Mouse (Mus musculus): ENCODE data around the gene Gm13030.

- TF ChIP-seq MYOG (IDR thresholded peaks at IDR 0.05; ENCODE audit: control insufficient read depth in 1 of 3, insufficient read depth in 1 of 3, insufficient read length in 2 of 3, low read depth in 2 of 3) (peak in 2 of 3 experiments; percentile 56 to 64), POLR2A (IDR thresholded peaks at IDR 0.05; ENCODE audit: insufficient read length, low read depth) (no peak)
These were observed 4.0 kb upstream of the Gm13030 start, which contains the start of gene Pla2g2e for GRCm38 (mm10) chr4:138877731-138878130.
